Mouse (Mus musculus): ENCODE results near the gene Cldn19. TPM values are rescaled to one million over a fixed set of nuclear protein-coding genes. Genes with fewer than 3 reads are reported as not detected.

Gene Cldn19
- polyA plus RNA-seq, 1 experiment = not detected

- H3K36me3 ChIP-seq (ENCODE audit: control insufficient read depth, insufficient read depth) = no peaks in the 10 kb centered on the region
- TF ChIP-seq MAX (IDR thresholded peaks at IDR 0.05) (no peak), MYOD1 (IDR thresholded peaks at IDR 0.05; ENCODE audit: control insufficient read depth, insufficient read length, low read depth) (no peak), USF1 (IDR thresholded peaks at IDR 0.05; ENCODE audit: low read depth) (no peak), CTCF (IDR thresholded peaks at IDR 0.05; ENCODE audit: control insufficient read depth, insufficient read depth, insufficient read length) (no peak), FOSL1 (IDR thresholded peaks at IDR 0.05; ENCODE audit: insufficient read depth, low read length, poor library complexity, severe bottlenecking) (no peak), CEBPB (IDR thresholded peaks at IDR 0.05; ENCODE audit: low read depth) (no peak), MYOG (IDR thresholded peaks at IDR 0.05; ENCODE audit: control insufficient read depth, extremely low read depth, insufficient read length) (no peak)
These were observed 1.1 kb upstream of the Cldn19 start for GRCm38 (mm10) chr4:119254012-119254618.

GRCm38 (mm10) chr4:119257083-119257482 lies 1.9 kb downstream of the Cldn19 start:
- H3ac ChIP-seq (ENCODE audit: control insufficient read depth, insufficient read length, low read depth) = no peak overlapping the region
- H3K79me2 ChIP-seq (ENCODE audit: control insufficient read depth, insufficient read depth) = no peaks in the 10 kb centered on the region
- TF ChIP-seq USF1 (IDR thresholded peaks at IDR 0.05; ENCODE audit: low read depth) (no peak), CTCF (IDR thresholded peaks at IDR 0.05; ENCODE audit: control insufficient read depth, insufficient read depth, insufficient read length) (no peak), MYOD1 (IDR thresholded peaks at IDR 0.05; ENCODE audit: control insufficient read depth, insufficient read length, low read depth) (no peak), CEBPB (IDR thresholded peaks at IDR 0.05; ENCODE audit: low read depth) (no peak), MAX (IDR thresholded peaks at IDR 0.05) (no peak), FOSL1 (IDR thresholded peaks at IDR 0.05; ENCODE audit: insufficient read depth, low read length, poor library complexity, severe bottlenecking) (no peak), MYOG (IDR thresholded peaks at IDR 0.05; ENCODE audit: control insufficient read depth, extremely low read depth, insufficient read length) (no peak)
- no peaks in the 10 kb centered on the region for H3K27me3 ChIP-seq (ENCODE audit: control insufficient read depth, insufficient read depth, insufficient read length)
- no peak overlapping the region for H3K4me3 ChIP-seq (ENCODE audit: insufficient read depth, poor library complexity, severe bottlenecking)
- H3K36me3 ChIP-seq (ENCODE audit: control insufficient read depth, insufficient read depth) = no peaks in the 10 kb centered on the region
- no peaks in the 10 kb centered on the region for H3K79me3 ChIP-seq (ENCODE audit: low read depth)

More at GRCm38 (mm10) chr4:119254012-119254618, 1.1 kb upstream of the Cldn19 start:
- no peaks in the 10 kb centered on the region for H3K79me2 ChIP-seq (ENCODE audit: control insufficient read depth, insufficient read depth)
- no peak overlapping the region for H3ac ChIP-seq (ENCODE audit: control insufficient read depth, insufficient read length, low read depth)
- no peaks in the 10 kb centered on the region for H3K79me3 ChIP-seq (ENCODE audit: low read depth)
- no peak overlapping the region for H3K4me3 ChIP-seq (ENCODE audit: insufficient read depth, poor library complexity, severe bottlenecking)
- H3K27me3 ChIP-seq (ENCODE audit: control insufficient read depth, insufficient read depth, insufficient read length) = no peaks in the 10 kb centered on the region

GRCm38 (mm10) chr4:119259344-119260254 lies 4.4 kb downstream of the Cldn19 start:
- Histone ChIP-seq H3K4me3 (ENCODE audit: insufficient read depth, poor library complexity, severe bottlenecking) (no peak overlapping the region), H3K27me3 (ENCODE audit: control insufficient read depth, insufficient read depth, insufficient read length) (no peaks in the 10 kb centered on the region), H3K79me3 (ENCODE audit: low read depth) (no peaks in the 10 kb centered on the region), H3K79me2 (ENCODE audit: control insufficient read depth, insufficient read depth) (no peaks in the 10 kb centered on the region), H3ac (ENCODE audit: control insufficient read depth, insufficient read length, low read depth) (no peak overlapping the region), H3K36me3 (ENCODE audit: control insufficient read depth, insufficient read depth) (no peaks in the 10 kb centered on the region)
- TF ChIP-seq CTCF (IDR thresholded peaks at IDR 0.05; ENCODE audit: control insufficient read depth, insufficient read depth, insufficient read length) (no peak), CEBPB (IDR thresholded peaks at IDR 0.05; ENCODE audit: low read depth) (no peak), FOSL1 (IDR thresholded peaks at IDR 0.05; ENCODE audit: insufficient read depth, low read length, poor library complexity, severe bottlenecking) (no peak), USF1 (IDR thresholded peaks at IDR 0.05; ENCODE audit: low read depth) (no peak)

GRCm38 (mm10) chr4:119261087-119261713 lies 6.0 kb downstream of the Cldn19 start:
- no peak overlapping the region for H3K4me3 ChIP-seq (ENCODE audit: insufficient read depth, poor library complexity, severe bottlenecking)
- H3K79me3 ChIP-seq (ENCODE audit: low read depth) = no peaks in the 10 kb centered on the region
- H3K36me3 ChIP-seq (ENCODE audit: control insufficient read depth, insufficient read depth) = no peaks in the 10 kb centered on the region
- no peak for TF ChIP-seq FOSL1 (IDR thresholded peaks at IDR 0.05; ENCODE audit: insufficient read depth, low read length, poor library complexity, severe bottlenecking)
- TF ChIP-seq CTCF (IDR thresholded peaks at IDR 0.05; ENCODE audit: control insufficient read depth, insufficient read depth, insufficient read length) = no peak
- TF ChIP-seq MYOD1 (IDR thresholded peaks at IDR 0.05; ENCODE audit: control insufficient read depth, insufficient read length, low read depth) = no peak
- TF ChIP-seq MAX (IDR thresholded peaks at IDR 0.05) = no peak
- TF ChIP-seq MYOG (IDR thresholded peaks at IDR 0.05; ENCODE audit: control insufficient read depth, extremely low read depth, insufficient read length) = no peak
- TF ChIP-seq CEBPB (IDR thresholded peaks at IDR 0.05; ENCODE audit: low read depth) = no peak
- TF ChIP-seq USF1 (IDR thresholded peaks at IDR 0.05; ENCODE audit: low read depth) = no peak
- no peaks in the 10 kb centered on the region for H3K79me2 ChIP-seq (ENCODE audit: control insufficient read depth, insufficient read depth)
- H3ac ChIP-seq (ENCODE audit: control insufficient read depth, insufficient read length, low read depth) = no peak overlapping the region
- no peaks in the 10 kb centered on the region for H3K27me3 ChIP-seq (ENCODE audit: control insufficient read depth, insufficient read depth, insufficient read length)

GRCm38 (mm10) chr4:119262483-119262882 lies 7.3 kb downstream of the Cldn19 start:
- H3K79me2 ChIP-seq (ENCODE audit: control insufficient read depth, insufficient read depth) = no peaks in the 10 kb centered on the region
- no peak overlapping the region for H3K4me3 ChIP-seq (ENCODE audit: insufficient read depth, poor library complexity, severe bottlenecking)
- no peaks in the 10 kb centered on the region for H3K27me3 ChIP-seq (ENCODE audit: control insufficient read depth, insufficient read depth, insufficient read length)
- no peaks in the 10 kb centered on the region for H3K79me3 ChIP-seq (ENCODE audit: low read depth)
- no peaks in the 10 kb centered on the region for H3K36me3 ChIP-seq (ENCODE audit: control insufficient read depth, insufficient read depth)
- TF ChIP-seq FOSL1 (IDR thresholded peaks at IDR 0.05; ENCODE audit: insufficient read depth, low read length, poor library complexity, severe bottlenecking) (no peak), MAX (IDR thresholded peaks at IDR 0.05) (no peak), MYOD1 (IDR thresholded peaks at IDR 0.05; ENCODE audit: control insufficient read depth, insufficient read length, low read depth) (no peak), USF1 (IDR thresholded peaks at IDR 0.05; ENCODE audit: low read depth) (no peak), CTCF (IDR thresholded peaks at IDR 0.05; ENCODE audit: control insufficient read depth, insufficient read depth, insufficient read length) (no peak), MYOG (IDR thresholded peaks at IDR 0.05; ENCODE audit: control insufficient read depth, extremely low read depth, insufficient read length) (no peak), CEBPB (IDR thresholded peaks at IDR 0.05; ENCODE audit: low read depth) (no peak)
- H3ac ChIP-seq (ENCODE audit: control insufficient read depth, insufficient read length, low read depth) = no peak overlapping the region

Data from C2C12 (cell line).